Mouse (Mus musculus) midbrain, embryonic 14.5 days (tissue): ENCODE results near the gene Tepsin. TPM values are rescaled to one million over a fixed set of nuclear protein-coding genes. Genes with fewer than 3 reads are reported as not detected.

ENCODE experiments used
- ATAC-seq: fragments of 200-750 bp; cut with Nextera tagmentation; 2 replicates; pipeline ENCODE4 v1.8.0; 2017; ENCODE audit warnings: moderate number of reproducible peaks, moderate library complexity; ENCODE audit not compliant: low FRiP score, low TSS enrichment
- DNase-seq: peaks from one replicate; pipeline ENCODE4 v3.0.0-alpha.2; 2015
- H3K27ac ChIP-seq: fragments of 300-500 bp; sonication (generic); replicated peaks from 2 replicates; pipeline ENCODE4 v1.5.1; 2014; ENCODE audit warnings: mild to moderate bottlenecking, low read depth, low read length, moderate library complexity
- H3K27me3 ChIP-seq: fragments of 300-500 bp; sonication (generic); 2 replicates; pipeline ENCODE4 v1.6.1; 2014; ENCODE audit warnings: low read length, control low read depth, mixed read lengths; ENCODE audit not compliant: control insufficient read depth, insufficient read depth
- H3K36me3 ChIP-seq: fragments of 300-500 bp; sonication (generic); 2 replicates; pipeline ENCODE4 v1.6.1; 2014; ENCODE audit warnings: low read length, control low read depth; ENCODE audit not compliant: control insufficient read depth, insufficient read depth
- H3K4me1 ChIP-seq: fragments of 300-500 bp; sonication (generic); 2 replicates; pipeline ENCODE4 v1.6.1; 2014; ENCODE audit warnings: mild to moderate bottlenecking, antibody characterized with exemption, low read length, control low read depth; ENCODE audit not compliant: control insufficient read depth, insufficient read depth
- H3K4me2 ChIP-seq: fragments of 300-500 bp; sonication (generic); 2 replicates; pipeline ENCODE4 v1.6.1; 2014; ENCODE audit warnings: mild to moderate bottlenecking, low read length, moderate library complexity
- H3K4me3 ChIP-seq: fragments of 300-500 bp; sonication (generic); replicated peaks from 2 replicates; pipeline ENCODE4 v1.5.1; 2014; ENCODE audit warnings: low read depth, low read length
- H3K9ac ChIP-seq: fragments of 300-500 bp; sonication (generic); replicated peaks from 2 replicates; pipeline ENCODE4 v1.6.1; 2014; ENCODE audit warnings: mild to moderate bottlenecking, low read length, moderate library complexity
- H3K9me3 ChIP-seq: fragments of 300-500 bp; sonication (generic); 2 replicates; pipeline ENCODE4 v1.6.1; 2016; ENCODE audit warnings: low read length, control low read depth, mixed read lengths; ENCODE audit not compliant: control insufficient read depth
- WGBS: fragments of 180-500 bp; shearing (Covaris S2); extraction: QIAGEN DNeasy Blood & Tissue Kit; methylation state at CpG from one replicate; pipeline ENCODE4 v1.1.7; 2014; 5-methylcytosine and 5-hydroxymethylcytosine counted together
- polyA plus RNA-seq: library from polyadenylated mRNA; unstranded; fragments of >200 nt; fragmentation: Nextera tagmentation; extraction: Ambion mirVana; gene quantifications from 2 replicates; pipeline ENCODE4 v1.2.1, GENCODE M21; 2014

Tepsin gene
- polyA plus RNA-seq, 1 experiment from 2014 or later, result 18.0 TPM

DNA sequence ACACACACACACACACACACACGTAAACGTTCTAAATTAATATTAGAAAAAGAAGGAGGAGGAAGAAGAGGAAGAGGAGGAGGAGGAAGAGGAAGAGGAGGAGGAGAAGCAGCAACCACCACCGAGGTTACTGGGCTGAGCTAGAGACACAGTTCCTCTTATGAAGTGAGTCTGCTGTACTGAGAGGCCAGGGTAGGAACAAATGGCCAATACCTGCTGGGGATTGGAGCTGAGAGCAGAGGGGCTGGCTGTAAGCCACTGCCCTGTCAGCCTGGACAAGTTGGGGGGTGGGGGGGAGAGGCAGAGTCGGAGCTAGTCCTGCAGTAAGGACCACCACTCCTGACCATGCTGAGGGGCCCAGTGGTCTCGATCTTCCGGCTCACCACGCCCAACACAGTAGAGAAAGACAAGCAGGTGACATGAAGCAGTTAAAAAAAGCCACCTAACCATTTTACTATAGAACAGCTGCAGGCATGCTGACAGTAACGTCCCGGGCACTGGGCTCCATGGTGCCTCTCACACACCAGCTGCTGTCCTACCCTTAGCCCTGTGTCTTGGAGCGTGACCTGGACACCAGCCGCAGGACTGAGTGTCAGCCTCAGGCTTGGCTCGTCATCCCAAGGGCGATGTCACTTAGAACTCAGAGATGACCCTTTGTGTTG is 34.4 kb downstream of the Tepsin start:
- Histone ChIP-seq H3K27me3 (no peaks in the 10 kb centered on the region), H3K9me3 (no peaks in the 10 kb centered on the region), H3K9ac (no peak overlapping the region), H3K4me3 (no peak overlapping the region), H3K4me1 (no peaks in the 10 kb centered on the region), H3K36me3 (peaks cover 59% of the 10 kb centered on the region), H3K4me2 (no peak overlapping the region), H3K27ac (no peak overlapping the region)
- 89% methylated on average over 13 of the region's 13 CpGs for WGBS
- ATAC-seq (no peak), DNase-seq (no peak)

DNA sequence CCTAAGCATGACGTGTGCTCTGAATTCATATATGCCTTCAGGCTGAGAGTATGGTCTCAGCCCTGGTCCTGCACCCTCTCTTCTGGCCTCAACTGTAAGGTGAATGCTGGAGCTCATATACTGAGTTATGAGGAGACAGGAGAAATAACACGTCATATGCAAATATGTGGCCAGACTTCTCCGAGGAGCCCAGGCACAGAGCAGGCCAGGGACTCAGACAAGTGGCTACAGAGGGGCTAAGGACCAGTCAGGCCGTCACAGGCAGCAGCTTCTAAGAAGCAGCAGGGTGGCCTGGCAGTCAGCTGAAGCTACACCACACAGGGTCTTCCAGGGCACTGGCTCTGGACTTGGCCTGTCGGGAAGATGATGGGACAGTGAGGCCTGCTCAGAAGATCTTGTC is 35.2 kb downstream of the Tepsin start:
- H3K27me3 ChIP-seq, result no peaks in the 10 kb centered on the region
- no peak for ATAC-seq

DNA sequence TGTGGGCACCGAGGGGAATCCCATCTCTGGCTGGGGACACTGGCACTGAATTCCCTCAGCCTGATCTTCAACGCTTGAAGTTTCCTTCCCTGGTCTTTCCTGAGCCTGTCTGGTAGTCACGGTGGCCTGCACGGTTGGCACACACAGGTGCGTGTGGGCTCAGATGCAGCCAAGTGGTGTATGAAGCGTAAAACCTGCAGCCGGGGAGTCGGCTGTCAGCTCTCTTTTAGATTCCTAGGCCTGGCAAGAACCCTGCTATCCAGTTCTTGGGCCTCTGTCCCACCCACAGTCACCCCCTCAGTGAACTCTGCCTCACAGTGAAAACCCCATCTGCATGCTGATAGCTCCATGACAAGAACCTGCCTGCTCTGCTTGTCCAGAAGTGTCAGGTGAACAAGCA is 37.9 kb downstream of the Tepsin start:
- no peaks in the 10 kb centered on the region for H3K27me3 ChIP-seq
- H3K27ac ChIP-seq, result no peak overlapping the region
- H3K36me3 ChIP-seq, result peaks cover 24% of the 10 kb centered on the region
- H3K9ac ChIP-seq, result no peak overlapping the region
- no peaks in the 10 kb centered on the region for H3K9me3 ChIP-seq
- no peak overlapping the region for H3K4me3 ChIP-seq
- DNase-seq, result no peak
- no peaks in the 10 kb centered on the region for H3K4me1 ChIP-seq
- ATAC-seq, result no peak
- H3K4me2 ChIP-seq, result no peak overlapping the region
- 82% methylated on average over 8 of the region's 8 CpGs for WGBS

More for the DNA sequence above, 35.2 kb downstream of the Tepsin start:
- Histone ChIP-seq H3K4me2 (no peak overlapping the region), H3K9ac (no peak overlapping the region), H3K36me3 (peaks cover 51% of the 10 kb centered on the region), H3K4me1 (no peaks in the 10 kb centered on the region), H3K27ac (no peak overlapping the region), H3K4me3 (no peak overlapping the region), H3K9me3 (no peaks in the 10 kb centered on the region)
- WGBS, result 90% methylated on average over 5 of the region's 5 CpGs
- DNase-seq, result no peak

GRCm38 (mm10) chr11:120055953-120056732 is 42.4 kb downstream of the Tepsin start:
- Histone ChIP-seq H3K36me3 (no peaks in the 10 kb centered on the region), H3K9ac (no peak overlapping the region), H3K4me3 (no peak overlapping the region), H3K4me2 (no peak overlapping the region), H3K27me3 (no peaks in the 10 kb centered on the region), H3K27ac (no peak overlapping the region), H3K4me1 (peaks cover 5% of the 10 kb centered on the region; the same call in 1 of the 2 replicates), H3K9me3 (no peaks in the 10 kb centered on the region)
- no peak for DNase-seq
- WGBS, result 84% methylated on average over 12 of the region's 12 CpGs
- ATAC-seq, result no peak

DNA sequence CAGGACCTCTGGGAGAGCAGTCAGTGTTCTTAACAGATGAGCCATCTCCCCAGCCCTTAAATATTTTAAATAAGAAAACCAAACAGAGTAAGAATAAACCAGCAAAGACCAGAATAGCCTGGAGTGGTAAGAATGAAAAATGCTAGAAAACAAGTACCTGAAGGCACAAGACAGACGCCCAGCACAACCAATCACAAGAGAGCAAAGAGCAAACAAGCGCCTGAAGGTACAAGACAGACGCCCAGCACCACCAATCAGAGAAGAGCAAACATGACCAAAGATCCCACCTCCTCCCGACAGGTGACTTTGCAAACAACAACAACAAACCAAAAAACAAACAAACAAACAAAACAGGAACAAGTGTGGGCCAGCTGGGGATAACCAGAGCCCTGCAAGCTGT is 44.7 kb downstream of the Tepsin start:
- Histone ChIP-seq H3K36me3 (no peaks in the 10 kb centered on the region), H3K9me3 (no peaks in the 10 kb centered on the region), H3K9ac (no peak overlapping the region), H3K27ac (no peak overlapping the region), H3K4me3 (no peak overlapping the region), H3K27me3 (no peaks in the 10 kb centered on the region), H3K4me1 (peaks cover 6% of the 10 kb centered on the region), H3K4me2 (no peak overlapping the region)
- DNase-seq (no peak), ATAC-seq (no peak)
- 81% methylated on average over 4 of the region's 4 CpGs for WGBS

DNA sequence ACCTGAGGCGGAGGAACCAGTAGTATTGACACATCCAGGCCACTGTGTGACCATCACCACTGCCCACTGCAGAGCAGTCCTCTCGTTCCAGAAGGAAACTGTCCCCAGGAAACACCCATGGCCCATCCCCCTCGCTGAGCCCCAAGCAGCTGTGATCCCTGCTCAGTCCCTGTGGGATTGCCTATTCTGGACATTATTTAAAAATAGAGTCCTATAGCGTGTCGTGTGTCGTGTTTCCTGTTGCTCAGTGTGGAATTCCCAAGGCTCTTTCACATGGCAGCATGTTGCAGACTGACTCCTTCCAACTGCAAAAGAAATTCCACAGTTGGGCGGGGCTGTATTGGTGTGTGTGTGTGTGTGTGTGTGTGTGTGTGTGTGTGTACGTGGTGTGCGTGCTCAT is 46.3 kb downstream of the Tepsin start:
- WGBS, result 79% methylated on average over 9 of the region's 9 CpGs
- Histone ChIP-seq H3K27me3 (no peaks in the 10 kb centered on the region; the same call in 1 of the 2 replicates), H3K4me1 (peaks cover 21% of the 10 kb centered on the region), H3K9me3 (no peaks in the 10 kb centered on the region), H3K4me2 (no peak overlapping the region), H3K9ac (no peak overlapping the region), H3K4me3 (no peak overlapping the region), H3K36me3 (no peaks in the 10 kb centered on the region), H3K27ac (no peak overlapping the region)
- no peak for DNase-seq
- ATAC-seq, result no peak

DNA sequence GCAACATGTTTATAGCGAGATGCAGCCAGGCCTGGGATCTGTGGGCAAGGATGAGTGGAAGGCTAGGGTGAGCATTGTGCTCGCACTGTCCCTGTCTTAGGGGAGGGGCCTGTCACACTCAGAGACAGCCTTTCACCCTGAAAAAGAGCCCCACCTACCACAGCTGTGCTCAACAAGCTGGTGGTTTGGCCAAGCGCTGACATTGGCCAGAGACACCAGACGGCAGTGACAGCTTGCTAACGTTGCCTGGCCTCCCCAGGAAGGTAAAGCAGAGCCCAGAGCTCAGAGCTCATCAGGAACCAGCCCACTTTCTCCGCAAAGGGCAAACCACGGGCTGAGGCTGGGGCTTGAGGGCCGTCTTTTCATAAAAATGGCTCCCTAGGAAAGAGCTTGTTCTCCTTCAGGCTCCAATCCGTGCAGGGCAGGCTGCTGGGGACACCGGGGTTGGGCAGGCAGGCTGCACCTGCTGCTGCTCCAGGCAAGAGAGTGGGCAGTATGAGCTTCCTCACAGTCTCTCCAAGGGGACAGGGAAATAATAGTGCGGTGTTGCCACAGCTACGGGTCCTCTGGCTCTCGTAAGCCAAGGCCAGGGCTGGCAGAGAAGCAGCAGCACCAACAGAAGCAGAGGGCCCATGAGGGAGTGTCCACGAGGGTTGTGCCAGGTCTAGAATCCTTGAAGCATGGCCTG is 47.3 kb downstream of the Tepsin start:
- Histone ChIP-seq H3K4me3 (no peak overlapping the region), H3K27me3 (no peaks in the 10 kb centered on the region; the same call in 1 of the 2 replicates), H3K4me2 (no peak overlapping the region), H3K9me3 (no peaks in the 10 kb centered on the region), H3K36me3 (no peaks in the 10 kb centered on the region), H3K9ac (no peak overlapping the region), H3K27ac (peak overlapping the region; percentile 27), H3K4me1 (peaks cover 21% of the 10 kb centered on the region)
- no peak for ATAC-seq
- WGBS, result 35% methylated on average over 14 of the region's 14 CpGs
- no peak for DNase-seq

- no peak overlapping the region for H3K9ac ChIP-seq
- no peaks in the 10 kb centered on the region for H3K36me3 ChIP-seq
- WGBS, result 83% methylated on average over 8 of the region's 8 CpGs
- no peak for DNase-seq
- no peak for ATAC-seq
- H3K4me3 ChIP-seq, result no peak overlapping the region
- H3K27ac ChIP-seq, result no peak overlapping the region
- no peaks in the 10 kb centered on the region; the same call in 1 of the 2 replicates for H3K27me3 ChIP-seq
- H3K9me3 ChIP-seq, result no peaks in the 10 kb centered on the region
- H3K4me1 ChIP-seq, result peaks cover 39% of the 10 kb centered on the region
- no peak overlapping the region for H3K4me2 ChIP-seq
These were observed 49.5 kb downstream of the Tepsin start for GRCm38 (mm10) chr11:120049067-120049466.
